Mouse (Mus musculus) stomach, postnatal 0 days (tissue): ENCODE results near the gene Cyth3.

ENCODE experiments used
- CTCF ChIP-seq: IDR thresholded peaks from 2 replicates; pipeline ENCODE4 v1.5.1; 2016; ENCODE audit warnings: antibody characterized with exemption, low read depth, mild to moderate bottlenecking, moderate library complexity
- EP300 ChIP-seq: optimal IDR thresholded peaks from 2 replicates; pipeline ENCODE3; 2016; ENCODE audit warnings: antibody characterized with exemption

DNA sequence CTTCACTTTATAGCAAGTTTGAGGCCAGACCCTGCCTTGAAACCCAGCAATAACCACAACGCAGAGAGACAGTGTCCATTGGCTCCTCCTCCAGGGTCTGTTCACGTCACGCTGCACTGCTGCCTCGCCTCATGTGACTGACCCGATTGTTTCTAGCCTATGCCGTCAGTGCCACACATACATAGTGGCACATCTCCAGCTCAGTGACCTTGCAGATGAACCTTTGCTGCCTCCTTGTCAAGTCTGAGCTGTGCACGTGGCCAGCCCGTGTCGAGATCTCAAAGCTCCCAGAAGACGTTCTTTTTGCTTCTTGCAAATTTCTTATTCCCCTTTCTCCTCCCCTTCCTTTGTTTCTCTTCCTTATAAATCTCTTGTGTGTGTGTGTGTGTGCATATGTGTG lies 20.2 kb upstream of the Cyth3 start:
- TF ChIP-seq CTCF (no peak), EP300 (no peak)
